Mouse (Mus musculus) heart, adult 8-10 months (tissue): ENCODE data around the gene Gm1123. TPM values are rescaled to one million over a fixed set of nuclear protein-coding genes. Genes with fewer than 3 reads are reported as not detected.

Experiments used
- total RNA-seq, 4 experiments: library from RNA; stranded (reverse); gene quantifications; 2 replicates each; pipeline ENCODE4 v1.2.4; 2022

Gm1123 gene
- total RNA-seq, 4 experiments from 2014 or later = not detected

Other genes with a start within 250 kb of the Gm1123 start
- not detected for gene Prr23a1, start 193.2 kb downstream of the Gm1123 start, total RNA-seq
- gene Prr23a2, start 179.2 kb downstream of the Gm1123 start, total RNA-seq = not detected
- gene Prr23a3, start 170.9 kb downstream of the Gm1123 start, total RNA-seq = not detected
- gene 7420426K07Rik, start 132.6 kb downstream of the Gm1123 start, total RNA-seq = not detected
- not detected for gene Foxl2, start 80.4 kb downstream of the Gm1123 start, total RNA-seq
- gene Faim, start 49.3 kb downstream of the Gm1123 start, total RNA-seq = 1 to 10 TPM; 3.8 to 5.6 (median 4.3) TPM
- gene Pik3cb, start 104.9 kb upstream of the Gm1123 start, total RNA-seq = 10 to 100 TPM; 11.9 to 12.9 (median 12.3) TPM
- not detected for gene Faiml, start 201.5 kb upstream of the Gm1123 start, total RNA-seq
- gene Cep70, start 207.7 kb upstream of the Gm1123 start, total RNA-seq = 10 to 100 TPM in 1 of 4 experiments, 1 to 10 TPM in 3; 5.4 to 12.6 (median 6.7) TPM